Mouse (Mus musculus) forebrain, embryonic 12.5 days (tissue): ENCODE measurements around the gene Fbxw21. TPM values are rescaled to one million over a fixed set of nuclear protein-coding genes. Genes with fewer than 3 reads are reported as not detected.

ENCODE experiments used
- ATAC-seq: fragments of 200-750 bp; cut with Nextera tagmentation; 2 replicates; pipeline ENCODE4 v1.8.0; 2017; ENCODE audit warnings: moderate TSS enrichment; ENCODE audit not compliant: low FRiP score
- H3K27ac ChIP-seq: fragments of 300-500 bp; sonication (generic); 2 replicates; pipeline ENCODE4 v1.5.1; 2016; ENCODE audit warnings: mild to moderate bottlenecking
- H3K27me3 ChIP-seq: fragments of 300-500 bp; sonication (generic); 2 replicates; pipeline ENCODE4 v1.6.1; 2016; ENCODE audit warnings: mild to moderate bottlenecking
- H3K36me3 ChIP-seq: fragments of 300-500 bp; sonication (generic); replicated peaks from 2 replicates; pipeline ENCODE4 v1.6.1; 2016; ENCODE audit warnings: mild to moderate bottlenecking
- H3K4me1 ChIP-seq: fragments of 300-500 bp; sonication (generic); 2 replicates; pipeline ENCODE4 v1.6.1; 2016
- H3K4me2 ChIP-seq: fragments of 300-500 bp; sonication (generic); 2 replicates; pipeline ENCODE4 v1.6.1; 2016; ENCODE audit warnings: mild to moderate bottlenecking, moderate library complexity
- H3K4me3 ChIP-seq: fragments of 300-500 bp; sonication (generic); replicated peaks from 2 replicates; pipeline ENCODE4 v1.5.1; 2016; ENCODE audit warnings: mild to moderate bottlenecking
- H3K9ac ChIP-seq: fragments of 300-500 bp; sonication (generic); 2 replicates; pipeline ENCODE4 v1.6.1; 2016; ENCODE audit warnings: mild to moderate bottlenecking
- H3K9me3 ChIP-seq: fragments of 300-500 bp; sonication (generic); 2 replicates; pipeline ENCODE4 v1.6.1; 2016
- WGBS: fragments of 180-500 bp; shearing (Covaris S2); methylation state at CpG from one replicate; pipeline ENCODE4 v1.1.7; 2016; 5-methylcytosine and 5-hydroxymethylcytosine counted together
- polyA plus RNA-seq: library from polyadenylated mRNA; unstranded; fragments of >200 nt; fragmentation: Nextera tagmentation; extraction: Ambion mirVana; gene quantifications from 2 replicates; pipeline ENCODE4 v1.2.1, GENCODE M21; 2016

The Fbxw21 gene
- polyA plus RNA-seq, 1 experiment from 2014 or later: not detected

DNA sequence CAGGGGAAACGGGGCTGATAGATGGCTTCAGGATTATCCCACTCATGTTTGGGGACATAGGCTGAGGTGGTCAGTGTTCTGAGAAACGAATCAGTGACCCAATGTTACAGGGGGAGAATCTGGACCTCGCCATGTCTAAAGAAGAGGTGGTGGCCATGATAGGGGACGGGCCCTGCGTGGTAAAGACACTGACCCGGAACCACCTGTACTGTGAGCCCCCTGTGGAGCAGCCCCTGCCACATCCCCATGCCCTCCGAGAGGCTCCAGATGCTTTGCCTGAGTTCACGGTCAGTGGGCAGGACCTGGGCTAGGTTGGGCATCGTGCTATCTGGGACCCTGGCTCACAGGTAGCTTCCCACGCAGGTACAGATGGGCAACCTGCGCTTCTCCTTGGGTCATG lies 51.6 kb downstream of the Fbxw21 start:
- no peaks in the 10 kb centered on the region for H3K4me1 ChIP-seq
- WGBS: 93% methylated on average over 11 of the region's 11 CpGs
- H3K4me3 ChIP-seq: no peak overlapping the region
- H3K9me3 ChIP-seq: no peaks in the 10 kb centered on the region
- H3K27me3 ChIP-seq: no peaks in the 10 kb centered on the region
- no peak overlapping the region for H3K27ac ChIP-seq
- ATAC-seq: no peak
- no peak overlapping the region for H3K4me2 ChIP-seq
- no peak overlapping the region for H3K9ac ChIP-seq
- peaks cover 98% of the 10 kb centered on the region for H3K36me3 ChIP-seq

DNA sequence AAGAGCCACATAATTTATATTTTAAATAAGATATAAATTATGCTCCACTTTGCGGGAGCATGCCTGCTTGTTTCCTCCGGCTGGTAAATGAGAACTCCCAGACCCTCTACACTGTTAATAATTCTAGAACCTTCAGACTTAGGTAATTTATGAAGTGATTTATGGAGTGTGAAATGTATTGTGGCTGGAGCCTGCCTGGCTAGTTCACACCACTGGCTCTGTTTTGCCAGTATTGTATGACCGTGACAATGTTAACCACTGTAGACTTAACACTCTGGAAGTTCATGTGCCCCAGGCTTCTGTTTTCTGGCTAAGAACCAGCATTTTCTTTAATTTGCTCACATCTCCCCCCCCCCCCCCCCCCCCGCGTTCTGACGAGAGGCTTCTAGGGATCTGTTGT lies 54.5 kb downstream of the Fbxw21 start:
- H3K4me2 ChIP-seq: no peak overlapping the region
- WGBS: 94% methylated on average over 3 of the region's 6 CpGs
- H3K36me3 ChIP-seq: peaks cover 98% of the 10 kb centered on the region
- no peak overlapping the region for H3K9ac ChIP-seq
- H3K27ac ChIP-seq: no peak overlapping the region
- H3K27me3 ChIP-seq: no peaks in the 10 kb centered on the region
- ATAC-seq: no peak
- no peak overlapping the region for H3K4me3 ChIP-seq
- H3K4me1 ChIP-seq: peaks cover 7% of the 10 kb centered on the region
- H3K9me3 ChIP-seq: no peaks in the 10 kb centered on the region

DNA sequence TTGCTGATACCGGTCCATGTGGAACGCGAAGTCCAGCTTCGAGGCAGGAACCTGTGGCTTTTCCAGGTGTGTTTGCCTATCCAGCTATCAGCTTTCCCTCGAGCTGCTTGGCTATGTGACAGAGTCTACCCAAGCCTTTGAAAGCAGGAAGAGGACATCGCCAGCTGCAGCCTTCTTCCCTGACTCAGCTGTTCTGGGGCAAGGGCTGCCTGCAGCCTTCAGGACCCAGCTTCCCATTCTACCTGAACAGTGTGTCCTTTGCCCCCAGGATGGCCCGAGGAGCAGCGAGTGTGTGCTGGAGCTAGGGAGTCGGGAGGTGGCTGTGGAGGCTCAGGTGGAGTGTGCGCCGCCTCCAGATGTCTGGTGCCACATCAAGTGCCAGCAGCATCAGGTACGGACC lies 56.2 kb downstream of the Fbxw21 start:
- Histone ChIP-seq H3K27ac (no peak overlapping the region), H3K4me3 (no peak overlapping the region), H3K27me3 (no peaks in the 10 kb centered on the region), H3K4me1 (peaks cover 7% of the 10 kb centered on the region), H3K4me2 (no peak overlapping the region), H3K9me3 (no peaks in the 10 kb centered on the region), H3K9ac (no peak overlapping the region), H3K36me3 (peaks cover 98% of the 10 kb centered on the region)
- 96% methylated on average over 12 of the region's 12 CpGs for WGBS
- no peak for ATAC-seq

- Histone ChIP-seq H3K4me3 (no peak overlapping the region), H3K4me2 (no peak overlapping the region), H3K27ac (no peak overlapping the region), H3K27me3 (no peaks in the 10 kb centered on the region), H3K4me1 (peaks cover 11% of the 10 kb centered on the region), H3K36me3 (peaks cover 98% of the 10 kb centered on the region), H3K9ac (no peak overlapping the region), H3K9me3 (no peaks in the 10 kb centered on the region)
- 85% methylated on average over 12 of the region's 12 CpGs for WGBS
- ATAC-seq: peak; percentile 27; the same call in 1 of the 2 replicates
These were observed 56.8 kb downstream of the Fbxw21 start for GRCm38 (mm10) chr9:109105011-109105410.

DNA sequence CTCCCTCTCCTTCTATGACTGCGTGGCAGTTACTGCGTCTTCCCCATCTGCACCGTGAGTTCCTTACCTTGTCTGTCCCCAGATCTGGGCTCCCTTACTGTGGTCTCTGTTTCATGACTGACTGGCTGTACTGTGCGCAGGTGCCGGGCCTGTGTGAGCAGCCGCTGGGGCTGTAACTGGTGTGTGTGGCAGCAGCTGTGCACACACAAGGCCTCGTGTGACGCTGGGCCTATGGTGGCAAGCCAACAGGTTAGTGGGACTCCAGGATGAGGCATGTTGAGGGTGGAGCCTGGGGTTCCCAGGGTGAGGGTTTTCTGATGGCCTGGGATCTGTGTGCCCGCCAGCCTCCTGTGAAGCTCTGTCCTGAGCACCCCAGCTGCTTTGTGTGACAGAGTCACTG lies 57.8 kb downstream of the Fbxw21 start:
- ATAC-seq: no peak
- no peak overlapping the region for H3K9ac ChIP-seq
- 0 out of 2 replicates have a peak overlapping the region, but pooled peaks have one; percentile 13 for H3K27ac ChIP-seq

DNA sequence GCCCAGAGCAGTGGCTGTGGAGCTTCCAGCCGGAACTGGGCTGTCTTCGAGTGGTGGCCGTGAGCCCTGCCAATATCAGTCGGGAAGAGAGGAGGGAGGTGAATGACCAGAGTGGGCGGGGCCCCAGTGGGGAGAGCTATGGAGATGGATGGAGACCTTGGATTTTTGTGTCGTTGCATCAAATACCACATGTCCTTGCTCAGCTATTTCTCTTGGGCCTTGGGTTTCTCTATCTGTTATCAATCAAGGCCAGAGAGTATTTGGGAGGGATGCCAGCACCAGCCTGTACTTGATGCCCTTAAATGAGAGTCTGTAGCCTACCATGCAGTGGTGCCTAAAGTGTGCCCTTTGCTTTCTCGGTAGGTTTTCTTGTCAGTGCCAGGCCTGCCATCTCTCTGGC lies 58.6 kb downstream of the Fbxw21 start:
- ATAC-seq: no peak
- H3K27ac ChIP-seq: no peak overlapping the region
- 85% methylated on average over 7 of the region's 7 CpGs for WGBS

More for the DNA sequence above, 57.8 kb downstream of the Fbxw21 start:
- Histone ChIP-seq H3K4me1 (peaks cover 15% of the 10 kb centered on the region), H3K27me3 (no peaks in the 10 kb centered on the region), H3K36me3 (peaks cover 98% of the 10 kb centered on the region), H3K4me2 (no peak overlapping the region), H3K9me3 (no peaks in the 10 kb centered on the region), H3K4me3 (no peak overlapping the region)
- WGBS: 92% methylated on average over 9 of the region's 9 CpGs

DNA sequence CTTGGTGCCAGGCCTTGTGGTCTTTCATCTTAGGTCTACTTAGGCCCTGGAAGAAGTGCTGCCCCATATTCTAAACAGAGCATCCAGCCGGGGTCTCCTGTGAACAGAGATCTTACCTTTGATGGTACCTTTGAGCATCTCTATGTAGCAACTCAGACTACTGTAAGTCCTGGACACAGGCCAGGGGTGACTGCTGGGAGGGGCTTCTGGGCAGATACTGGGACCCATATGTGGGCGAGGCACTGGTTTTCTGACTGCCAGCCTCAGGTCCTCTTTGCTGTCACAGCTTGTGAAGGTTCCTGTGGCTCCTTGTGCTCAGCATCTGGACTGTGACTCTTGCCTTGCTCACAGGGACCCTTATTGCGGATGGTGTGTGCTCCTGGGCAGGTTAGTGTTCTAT lies 59.3 kb downstream of the Fbxw21 start:
- Histone ChIP-seq H3K4me3 (no peak overlapping the region), H3K4me2 (no peak overlapping the region), H3K36me3 (peaks cover 85% of the 10 kb centered on the region), H3K9ac (no peak overlapping the region), H3K4me1 (peaks cover 30% of the 10 kb centered on the region), H3K27ac (0 out of 2 replicates have a peak overlapping the region, but pooled peaks have one; percentile 13), H3K27me3 (no peaks in the 10 kb centered on the region), H3K9me3 (no peaks in the 10 kb centered on the region)
- WGBS: 93% methylated on average over 3 of the region's 3 CpGs
- no peak for ATAC-seq

More for the DNA sequence above, 58.6 kb downstream of the Fbxw21 start:
- Histone ChIP-seq H3K9me3 (no peaks in the 10 kb centered on the region), H3K4me2 (no peak overlapping the region), H3K36me3 (peaks cover 93% of the 10 kb centered on the region), H3K9ac (no peak overlapping the region), H3K4me3 (no peak overlapping the region), H3K27me3 (no peaks in the 10 kb centered on the region), H3K4me1 (peaks cover 23% of the 10 kb centered on the region)

- peaks cover 82% of the 10 kb centered on the region for H3K36me3 ChIP-seq
- no peaks in the 10 kb centered on the region for H3K9me3 ChIP-seq
- H3K27ac ChIP-seq: no peak overlapping the region
- no peak overlapping the region for H3K4me3 ChIP-seq
- ATAC-seq: no peak
- no peak overlapping the region for H3K4me2 ChIP-seq
- no peak overlapping the region for H3K9ac ChIP-seq
- 94% methylated on average over 5 of the region's 5 CpGs for WGBS
- H3K27me3 ChIP-seq: no peaks in the 10 kb centered on the region
- peaks cover 35% of the 10 kb centered on the region for H3K4me1 ChIP-seq
These were observed 59.9 kb downstream of the Fbxw21 start for GRCm38 (mm10) chr9:109101933-109102445.

GRCm38 (mm10) chr9:109100307-109100928 lies 61.4 kb downstream of the Fbxw21 start:
- Histone ChIP-seq H3K4me1 (peaks cover 43% of the 10 kb centered on the region), H3K9ac (no peak overlapping the region), H3K9me3 (no peaks in the 10 kb centered on the region), H3K36me3 (peaks cover 66% of the 10 kb centered on the region), H3K27me3 (no peaks in the 10 kb centered on the region), H3K27ac (no peak overlapping the region), H3K4me3 (no peak overlapping the region), H3K4me2 (no peak overlapping the region)
- ATAC-seq: no peak
- WGBS: 89% methylated on average over 20 of the region's 20 CpGs

DNA sequence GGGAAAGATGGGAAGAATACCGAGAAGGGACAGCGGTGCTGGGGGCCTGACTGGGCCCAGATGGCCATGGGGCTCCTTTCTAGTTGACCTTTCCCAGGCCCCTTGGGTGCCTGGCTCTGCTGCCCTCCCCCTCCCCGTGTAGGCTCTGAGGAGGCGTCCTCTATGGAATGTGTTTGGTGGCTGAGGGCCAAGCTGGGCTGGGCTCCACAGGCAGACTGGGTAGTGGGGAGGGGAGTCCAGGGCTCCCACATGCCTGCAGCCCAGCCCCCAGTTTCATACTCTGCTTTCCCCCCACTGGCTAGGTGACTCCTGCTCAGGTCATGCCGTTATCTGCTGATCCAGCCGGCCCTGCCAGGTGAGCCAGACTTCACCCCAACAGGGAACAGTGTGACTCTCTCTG lies 62.9 kb downstream of the Fbxw21 start:
- peak overlapping the region; percentile 95 for H3K4me2 ChIP-seq
- peaks cover 46% of the 10 kb centered on the region for H3K4me1 ChIP-seq
- H3K36me3 ChIP-seq: peaks cover 51% of the 10 kb centered on the region
- no peaks in the 10 kb centered on the region for H3K27me3 ChIP-seq
- peak overlapping the region; percentile 74; the same call in 1 of the 2 replicates for H3K4me3 ChIP-seq
- WGBS: 64% methylated on average over 6 of the region's 6 CpGs
- ATAC-seq: no peak
- no peaks in the 10 kb centered on the region for H3K9me3 ChIP-seq
- peak overlapping the region; percentile 100; the same call in 1 of the 2 replicates for H3K27ac ChIP-seq
- H3K9ac ChIP-seq: peak overlapping the region; percentile 97; the same call in 1 of the 2 replicates

GRCm38 (mm10) chr9:109098366-109098765 lies 63.5 kb downstream of the Fbxw21 start:
- peak overlapping the region; percentile 97 for H3K9ac ChIP-seq
- peaks cover 45% of the 10 kb centered on the region for H3K36me3 ChIP-seq
- 92% methylated on average over 8 of the region's 8 CpGs for WGBS

GRCm38 (mm10) chr9:109097831-109098230 lies 64.0 kb downstream of the Fbxw21 start:
- H3K36me3 ChIP-seq: peaks cover 42% of the 10 kb centered on the region
- no peaks in the 10 kb centered on the region for H3K27me3 ChIP-seq
- H3K4me2 ChIP-seq: peak overlapping the region; percentile 95
- 65% methylated on average over 5 of the region's 5 CpGs for WGBS
- peaks cover 56% of the 10 kb centered on the region for H3K4me1 ChIP-seq
- peak overlapping the region; percentile 74 for H3K4me3 ChIP-seq
- peak overlapping the region; percentile 97 for H3K9ac ChIP-seq
- no peak for ATAC-seq
- H3K27ac ChIP-seq: peak overlapping the region; percentile 100
- H3K9me3 ChIP-seq: no peaks in the 10 kb centered on the region

More at GRCm38 (mm10) chr9:109098366-109098765, 63.5 kb downstream of the Fbxw21 start:
- no peaks in the 10 kb centered on the region for H3K9me3 ChIP-seq
- no peaks in the 10 kb centered on the region for H3K27me3 ChIP-seq
- H3K27ac ChIP-seq: peak overlapping the region; percentile 100
- peaks cover 52% of the 10 kb centered on the region for H3K4me1 ChIP-seq
- H3K4me2 ChIP-seq: peak overlapping the region; percentile 95
- peak overlapping the region; percentile 74 for H3K4me3 ChIP-seq
- no peak for ATAC-seq

DNA sequence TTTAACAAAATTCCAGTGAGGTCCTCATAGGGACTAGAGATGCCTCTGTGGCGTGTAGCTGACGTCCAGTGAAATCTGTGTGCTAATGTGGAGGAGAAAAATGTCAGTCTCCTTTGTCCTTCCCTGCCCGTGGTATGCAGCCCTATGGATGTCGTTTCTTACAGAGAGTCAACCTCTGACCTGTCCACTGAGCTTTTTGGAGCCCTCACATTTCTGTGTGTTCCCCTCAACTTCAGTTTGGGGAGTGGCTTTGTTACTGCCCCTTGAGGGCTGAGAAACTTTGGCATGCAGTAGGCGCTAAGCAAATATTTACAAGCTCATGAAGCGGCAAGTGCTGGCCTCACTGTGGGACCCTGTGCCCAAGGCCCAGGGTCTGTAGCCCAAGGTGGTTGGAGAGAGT lies 64.5 kb downstream of the Fbxw21 start:
- H3K4me1 ChIP-seq: peaks cover 56% of the 10 kb centered on the region
- 15% methylated on average over 6 of the region's 6 CpGs for WGBS
- ATAC-seq: no peak

More for the DNA sequence above, 64.5 kb downstream of the Fbxw21 start:
- Histone ChIP-seq H3K27me3 (no peaks in the 10 kb centered on the region), H3K27ac (peak overlapping the region; percentile 100), H3K9ac (peak overlapping the region; percentile 97), H3K4me3 (peak overlapping the region; percentile 74), H3K9me3 (no peaks in the 10 kb centered on the region), H3K4me2 (peak overlapping the region; percentile 95), H3K36me3 (peaks cover 41% of the 10 kb centered on the region)
